Mouse (Mus musculus) lung, postnatal 4 days (tissue): ENCODE measurements around the gene St7.
A peak's percentile ranks its signal among the peaks of the same experiment; 100 is the strongest.
"Not testable (repeated sequence)": the region's sequence is repeated elsewhere in the genome, so short reads cannot be mapped to it uniquely, and the experiment has no call there.

Experiments
- DNase-seq, 2 experiments: peaks; one replicate each; pipeline ENCODE4 v3.0.0; 2021

The St7 gene

GRCm38 (mm10) chr6:17692647-17693046, at the start of gene St7:
TSS of gene St7 (plus strand) at chr6:17692933.
- DNase-seq = no peak

- no peak for DNase-seq
Measured at GRCm38 (mm10) chr6:17646107-17646506, 46.6 kb upstream of the St7 start.

- DNase-seq = peak in 1 of 2 experiments; percentile 21
Measured at GRCm38 (mm10) chr6:17652132-17652531, 40.6 kb upstream of the St7 start.

- DNase-seq = no peak
Measured at GRCm38 (mm10) chr6:17655080-17655479, 37.7 kb upstream of the St7 start.

GRCm38 (mm10) chr6:17657308-17657707, 35.4 kb upstream of the St7 start:
- DNase-seq = no peak

- no peak for DNase-seq
Measured at GRCm38 (mm10) chr6:17665348-17665747, 27.4 kb upstream of the St7 start.

- no peak for DNase-seq
Measured at GRCm38 (mm10) chr6:17666024-17666423, 26.7 kb upstream of the St7 start.

- no peak for DNase-seq
Measured at GRCm38 (mm10) chr6:17667813-17668212, 24.9 kb upstream of the St7 start.

GRCm38 (mm10) chr6:17668334-17668733, 24.4 kb upstream of the St7 start:
- no peak for DNase-seq

- DNase-seq = no peak
Measured at GRCm38 (mm10) chr6:17669826-17670225, 22.9 kb upstream of the St7 start.

- peak; percentile 50 to 73 for DNase-seq
Measured at GRCm38 (mm10) chr6:17675019-17675756, 17.5 kb upstream of the St7 start.

- DNase-seq = no peak
Measured at GRCm38 (mm10) chr6:17677008-17677407, 15.7 kb upstream of the St7 start.

GRCm38 (mm10) chr6:17680266-17680925, 12.3 kb upstream of the St7 start:
- no peak for DNase-seq

GRCm38 (mm10) chr6:17681810-17682209, 10.9 kb upstream of the St7 start:
- DNase-seq = no peak

- no peak for DNase-seq
Measured at GRCm38 (mm10) chr6:17688676-17689075, 4.1 kb upstream of the St7 start.

GRCm38 (mm10) chr6:17693726-17694549, 1.2 kb downstream of the St7 start:
- DNase-seq = peak; percentile 72 to 86

GRCm38 (mm10) chr6:17694550-17694951, 1.8 kb downstream of the St7 start:
- peak; percentile 87 to 89 for DNase-seq

- DNase-seq = peak; percentile 55 to 78
Measured at GRCm38 (mm10) chr6:17696321-17696734, 3.6 kb downstream of the St7 start.

GRCm38 (mm10) chr6:17700936-17701612, 8.3 kb downstream of the St7 start:
- no peak for DNase-seq

- DNase-seq = not testable (repeated sequence)
Measured at GRCm38 (mm10) chr6:17704038-17704437, 11.3 kb downstream of the St7 start.

GRCm38 (mm10) chr6:17705973-17706372, 13.2 kb downstream of the St7 start:
- no peak for DNase-seq

- no peak for DNase-seq
Measured at GRCm38 (mm10) chr6:17718978-17719377, 26.2 kb downstream of the St7 start.

- no peak for DNase-seq
Measured at GRCm38 (mm10) chr6:17719423-17719822, 26.7 kb downstream of the St7 start.
